Mouse (Mus musculus) kidney, embryonic 15.5 days (tissue): ENCODE measurements at regions not wholly inside any gene's neighbourhood (a gene's known extent, or its start where the extent isn't known, plus 50 kb on each side); places are given as distances from the start of the nearest gene placed in this dataset. TPM values are rescaled to one million over a fixed set of nuclear protein-coding genes. Genes with fewer than 3 reads are reported as not detected.

ENCODE experiments used
- microRNA-seq: library from miRNA; unstranded; fragments of <30 nt; microRNA quantifications from one replicate; pipeline ENCODE4, GENCODE M21; 2016

Small RNAs in the stretch of these regions (microRNA-seq; reads per million reads assigned to microRNA genes)
- not detected for gene Gm27690
